Mouse (Mus musculus) liver, embryonic 13.5 days (tissue): Measurements from ENCODE around the gene Vmn1r80. TPM values are rescaled to one million over a fixed set of nuclear protein-coding genes. Genes with fewer than 3 reads are reported as not detected.
"Not testable (repeated sequence)": the region's sequence is repeated elsewhere in the genome, so short reads cannot be mapped to it uniquely, and the experiment has no call there.

Source experiments
- ATAC-seq: fragments of 200-750 bp; cut with Nextera tagmentation; 2 replicates; pipeline ENCODE4 v1.8.0; 2017; ENCODE audit warnings: low read depth, mild to moderate bottlenecking, moderate number of reproducible peaks, moderate library complexity
- DNase-seq: peaks from one replicate; pipeline ENCODE4 v3.0.0; 2022
- H3K27ac ChIP-seq: fragments of 300-500 bp; sonication (generic); 2 replicates; pipeline ENCODE4 v1.5.1; 2015; ENCODE audit warnings: moderate library complexity, mild to moderate bottlenecking, inconsistent platforms
- H3K27me3 ChIP-seq: fragments of 300-500 bp; sonication (generic); 2 replicates; pipeline ENCODE4 v1.6.1; 2015; ENCODE audit warnings: mild to moderate bottlenecking, inconsistent platforms
- H3K36me3 ChIP-seq: fragments of 300-500 bp; sonication (generic); 2 replicates; pipeline ENCODE4 v1.6.1; 2015; ENCODE audit warnings: mild to moderate bottlenecking, inconsistent platforms
- H3K4me1 ChIP-seq: fragments of 300-500 bp; sonication (generic); replicated peaks from 2 replicates; pipeline ENCODE4 v1.6.1; 2015; ENCODE audit warnings: inconsistent platforms
- H3K4me2 ChIP-seq: fragments of 300-500 bp; sonication (generic); 2 replicates; pipeline ENCODE4 v1.6.1; 2015; ENCODE audit warnings: inconsistent platforms, mild to moderate bottlenecking, moderate library complexity
- H3K4me3 ChIP-seq: fragments of 300-500 bp; sonication (generic); replicated peaks from 2 replicates; pipeline ENCODE4 v1.5.1; 2015; ENCODE audit warnings: mild to moderate bottlenecking, inconsistent platforms
- H3K9ac ChIP-seq: fragments of 300-500 bp; sonication (generic); 2 replicates; pipeline ENCODE4 v1.6.1; 2015; ENCODE audit warnings: mild to moderate bottlenecking, inconsistent platforms
- H3K9me3 ChIP-seq: fragments of 300-500 bp; sonication (generic); replicated peaks from 2 replicates; pipeline ENCODE4 v1.6.1; 2016; ENCODE audit warnings: inconsistent platforms
- WGBS: fragments of 180-500 bp; shearing (Covaris S2); methylation state at CpG from one replicate; pipeline ENCODE4 v1.1.7; 2015; ENCODE audit not compliant: insufficient replicate concordance; 5-methylcytosine and 5-hydroxymethylcytosine counted together
- polyA plus RNA-seq: library from polyadenylated mRNA; unstranded; fragments of >200 nt; fragmentation: Nextera tagmentation; extraction: Ambion mirVana; gene quantifications from 2 replicates; pipeline ENCODE4 v1.2.1, GENCODE M21; 2015

Vmn1r80 gene
- not detected in 2 replicates for polyA plus RNA-seq

DNA sequence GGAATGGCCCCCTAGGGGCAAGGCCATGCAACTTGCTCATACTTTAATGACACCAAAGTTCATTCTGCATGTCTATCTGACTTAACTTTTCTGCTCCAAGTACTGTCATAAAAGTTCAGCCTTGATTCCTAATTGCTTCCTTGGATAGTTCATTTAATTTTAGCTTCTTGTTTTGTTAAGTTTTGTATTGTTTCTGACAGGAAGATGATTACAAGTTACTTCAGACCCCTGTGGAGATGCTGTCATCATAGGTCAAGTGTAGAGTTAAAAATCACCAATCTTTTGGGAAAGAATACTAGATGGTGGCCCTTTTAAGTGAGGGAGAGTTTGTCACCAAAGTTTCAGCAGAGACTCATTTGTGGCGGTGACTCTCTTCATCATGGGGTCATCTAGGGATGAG is at the start of gene Vmn1r80:
Gene Vmn1r80 (plus strand): TSS at position 301 of the 400 bp plus-strand sequence.
- H3K9ac ChIP-seq = no peak within 1 kb of the TSS
- H3K4me2 ChIP-seq = no peak within 1 kb of the TSS
- H3K4me3 ChIP-seq = no peak within 1 kb of the TSS
- no peak within 1 kb of the TSS for H3K27ac ChIP-seq
- no peaks in the 10 kb centered on the region for H3K36me3 ChIP-seq
- no peak for DNase-seq
- no peaks in the 10 kb centered on the region for H3K9me3 ChIP-seq
- ATAC-seq = no peak
- H3K4me1 ChIP-seq = no peaks in the 10 kb centered on the region
- WGBS = 70% methylated on average over 1 of the region's 1 CpGs
- H3K27me3 ChIP-seq = no peaks in the 10 kb centered on the region

- no peak for DNase-seq
- no peak for ATAC-seq
- H3K27me3 ChIP-seq = no peaks in the 10 kb centered on the region
- H3K4me1 ChIP-seq = no peaks in the 10 kb centered on the region
- no peak within 1 kb of the TSS for H3K9ac ChIP-seq
- no peaks in the 10 kb centered on the region for H3K9me3 ChIP-seq
- H3K4me3 ChIP-seq = no peak within 1 kb of the TSS
- no peak within 1 kb of the TSS for H3K27ac ChIP-seq
- H3K4me2 ChIP-seq = no peak within 1 kb of the TSS
- no peaks in the 10 kb centered on the region for H3K36me3 ChIP-seq
- 36% methylated on average over 2 of the region's 2 CpGs for WGBS
Measured at GRCm38 (mm10) chr7:12149957-12150356, 39.1 kb upstream of the Vmn1r80 start, which contains the start of gene Vmn1r78. Gene Vmn1r78 (plus strand): TSS chr7:12150257.

DNA sequence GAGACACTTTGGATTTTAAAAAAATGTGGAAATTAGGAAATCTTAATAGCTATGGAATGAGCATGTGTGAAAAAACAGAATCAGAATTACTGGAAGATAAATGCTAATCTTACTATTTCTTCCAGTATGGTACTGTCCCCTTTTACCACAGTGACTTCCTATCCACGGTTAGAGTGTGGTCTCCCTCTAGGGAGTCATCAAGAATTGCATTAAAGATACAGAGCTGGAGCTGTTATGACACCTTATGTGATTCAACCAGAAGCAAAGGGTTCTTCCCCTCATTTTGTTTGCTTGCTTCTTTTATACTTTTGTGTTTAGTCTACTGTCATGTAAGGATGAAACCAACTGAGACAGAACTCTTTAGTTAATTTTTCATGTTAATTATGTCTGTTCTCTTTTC is 32.6 kb upstream of the Vmn1r80 start:
- 37% methylated on average over 1 of the region's 1 CpGs for WGBS

DNA sequence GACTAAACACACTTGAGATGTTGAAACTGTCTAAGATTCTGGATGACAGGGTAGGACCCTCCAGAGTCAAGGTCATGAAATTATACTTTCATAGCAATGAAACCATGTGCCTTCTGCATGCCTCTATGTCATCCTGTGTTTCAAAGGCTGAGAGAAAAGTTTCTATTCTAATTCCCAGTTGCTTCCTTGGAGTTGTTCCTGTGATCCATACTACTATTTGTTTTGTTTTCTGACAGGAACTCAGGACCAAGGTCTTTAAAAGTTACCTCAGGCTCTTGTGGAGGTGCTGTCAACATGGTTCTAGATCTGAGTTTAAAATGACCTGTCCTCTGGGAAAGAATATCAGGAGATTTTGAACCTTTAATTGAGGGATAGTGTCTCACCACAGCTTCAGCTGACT is 18.1 kb upstream of the Vmn1r80 start, which contains the start of gene Vmn1r79:
Gene Vmn1r79 (plus strand): TSS at position 301 of the 400 bp plus-strand sequence.
- not testable (repeated sequence) for H3K4me3 ChIP-seq, H3K4me2 ChIP-seq, H3K4me1 ChIP-seq, ATAC-seq, H3K9me3 ChIP-seq, H3K9ac ChIP-seq, H3K27ac ChIP-seq, H3K36me3 ChIP-seq, DNase-seq, H3K27me3 ChIP-seq

More for the DNA sequence above, 32.6 kb upstream of the Vmn1r80 start:
- not testable (repeated sequence) for H3K4me1 ChIP-seq, H3K9me3 ChIP-seq, H3K27me3 ChIP-seq, H3K27ac ChIP-seq, H3K36me3 ChIP-seq, H3K4me2 ChIP-seq, H3K4me3 ChIP-seq, ATAC-seq, H3K9ac ChIP-seq, DNase-seq

GRCm38 (mm10) chr7:12172926-12173325 is 16.2 kb upstream of the Vmn1r80 start:
- H3K9ac ChIP-seq, H3K27me3 ChIP-seq, H3K27ac ChIP-seq, H3K9me3 ChIP-seq, ATAC-seq, H3K36me3 ChIP-seq, H3K4me2 ChIP-seq, H3K4me1 ChIP-seq, H3K4me3 ChIP-seq, DNase-seq: not testable (repeated sequence)
- WGBS = 42% methylated on average over 2 of the region's 2 CpGs

DNA sequence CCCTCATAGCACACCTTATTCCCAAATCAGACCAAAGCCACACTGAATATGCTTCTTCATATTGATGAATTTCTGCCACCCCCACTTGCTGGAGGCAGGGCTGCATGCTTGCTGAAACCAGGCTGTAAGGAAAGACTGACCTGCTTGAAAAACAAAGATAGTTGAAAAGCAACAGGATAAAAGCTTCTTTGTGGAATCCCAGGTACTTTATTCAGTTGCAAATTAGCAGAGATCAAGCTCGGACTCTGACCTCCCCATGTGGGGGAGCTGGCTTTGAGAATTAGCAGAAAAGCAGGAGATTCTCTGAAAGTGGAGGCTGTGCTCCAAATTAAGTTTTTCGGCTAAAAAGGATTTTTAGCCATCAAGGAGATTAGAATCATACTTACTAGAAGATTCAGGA is 15.1 kb downstream of the Vmn1r80 start:
- Histone ChIP-seq H3K9me3 (peaks cover 4% of the 10 kb centered on the region; the same call in 1 of the 2 replicates), H3K36me3 (no peaks in the 10 kb centered on the region), H3K4me1 (no peaks in the 10 kb centered on the region), H3K27me3 (no peaks in the 10 kb centered on the region), H3K9ac (no peak overlapping the region), H3K27ac (no peak overlapping the region), H3K4me3 (no peak overlapping the region), H3K4me2 (no peak overlapping the region)
- 50% methylated on average over 2 of the region's 2 CpGs for WGBS
- ATAC-seq = no peak
- no peak for DNase-seq

Other genes with a start within 250 kb of the Vmn1r80 start
- not detected in 2 replicates for gene Vmn1r77, start 152.5 kb upstream of the Vmn1r80 start, polyA plus RNA-seq
- gene Vmn1r78, start 39.0 kb upstream of the Vmn1r80 start, polyA plus RNA-seq = not detected in 2 replicates
- gene Vmn1r79, start 18.0 kb upstream of the Vmn1r80 start, polyA plus RNA-seq = not detected in 2 replicates
- not detected in 2 replicates for gene Vmn1r81, start 79.0 kb downstream of the Vmn1r80 start, polyA plus RNA-seq
- not detected in 2 replicates for gene Vmn1r82, start 111.1 kb downstream of the Vmn1r80 start, polyA plus RNA-seq
- not detected in 2 replicates for gene Vmn1r83, start 140.2 kb downstream of the Vmn1r80 start, polyA plus RNA-seq
- gene Vmn1r84, start 180.0 kb downstream of the Vmn1r80 start, polyA plus RNA-seq = not detected in 2 replicates
- 0.58 and 0.88 TPM in 2 replicates for gene Zfp551, start 233.5 kb downstream of the Vmn1r80 start, polyA plus RNA-seq